Mouse (Mus musculus): ENCODE data around the gene Ttc3. TPM values are rescaled to one million over a fixed set of nuclear protein-coding genes. Genes with fewer than 3 reads are reported as not detected.
"Not testable (repeated sequence)": the region's sequence is repeated elsewhere in the genome, so short reads cannot be mapped to it uniquely, and the experiment has no call there.

Gene Ttc3
- polyA plus RNA-seq, 1 experiment from 2014 or later = 593 TPM

DNA sequence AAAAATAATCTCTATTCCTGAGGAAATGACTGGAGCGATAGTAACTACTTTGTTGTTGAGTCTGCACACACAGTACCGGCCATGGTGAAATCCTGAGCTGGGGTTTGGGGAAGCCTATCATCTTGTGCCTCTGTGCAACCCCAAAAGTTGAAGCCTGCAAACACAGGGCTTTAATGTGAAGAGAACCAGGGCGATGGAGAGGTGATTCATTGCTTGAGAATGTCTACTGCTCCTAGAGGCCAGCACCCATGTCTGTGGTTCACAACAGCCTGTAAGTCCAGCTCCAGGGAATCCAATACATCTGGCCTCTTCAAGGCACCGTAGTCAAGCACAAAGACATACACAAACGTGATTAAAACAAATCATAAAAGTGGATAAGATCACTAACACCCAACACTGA, 116.9 kb downstream of the Ttc3 start:
- Histone ChIP-seq H3K36me3 (replicated peaks) (no peaks in the 10 kb centered on the region), H3K4me2 (no peak overlapping the region), H3K27ac (no peak overlapping the region), H3K4me3 (replicated peaks) (no peak overlapping the region), H3K4me1 (no peaks in the 10 kb centered on the region), H3K9me3 (no peaks in the 10 kb centered on the region), H3K27me3 (no peaks in the 10 kb centered on the region), H3K9ac (no peak overlapping the region)
- ATAC-seq (ENCODE audit: low FRiP score) = no peak
- 85% methylated on average over 5 of the region's 5 CpGs for WGBS

GRCm38 (mm10) chr16:94489326-94489725, 118.9 kb downstream of the Ttc3 start:
- H3K9ac ChIP-seq = no peak overlapping the region
- no peak overlapping the region for H3K4me3 ChIP-seq (replicated peaks)
- no peak overlapping the region for H3K4me2 ChIP-seq
- H3K27me3 ChIP-seq = no peaks in the 10 kb centered on the region
- no peaks in the 10 kb centered on the region for H3K4me1 ChIP-seq
- H3K27ac ChIP-seq = no peak overlapping the region
- H3K36me3 ChIP-seq (replicated peaks) = no peaks in the 10 kb centered on the region
- no peak for ATAC-seq (ENCODE audit: low FRiP score)
- 89% methylated on average over 5 of the region's 5 CpGs for WGBS
- no peaks in the 10 kb centered on the region for H3K9me3 ChIP-seq

- 97% methylated on average over 7 of the region's 7 CpGs for WGBS
- H3K27me3 ChIP-seq; H3K4me3 ChIP-seq (replicated peaks); H3K9me3 ChIP-seq; H3K27ac ChIP-seq; ATAC-seq (ENCODE audit: low FRiP score); H3K4me2 ChIP-seq; H3K9ac ChIP-seq; H3K4me1 ChIP-seq: not testable (repeated sequence)
- H3K36me3 ChIP-seq (replicated peaks) = peaks cover 62% of the 10 kb centered on the region
Observed at GRCm38 (mm10) chr16:94497176-94497575, 126.8 kb downstream of the Ttc3 start.

DNA sequence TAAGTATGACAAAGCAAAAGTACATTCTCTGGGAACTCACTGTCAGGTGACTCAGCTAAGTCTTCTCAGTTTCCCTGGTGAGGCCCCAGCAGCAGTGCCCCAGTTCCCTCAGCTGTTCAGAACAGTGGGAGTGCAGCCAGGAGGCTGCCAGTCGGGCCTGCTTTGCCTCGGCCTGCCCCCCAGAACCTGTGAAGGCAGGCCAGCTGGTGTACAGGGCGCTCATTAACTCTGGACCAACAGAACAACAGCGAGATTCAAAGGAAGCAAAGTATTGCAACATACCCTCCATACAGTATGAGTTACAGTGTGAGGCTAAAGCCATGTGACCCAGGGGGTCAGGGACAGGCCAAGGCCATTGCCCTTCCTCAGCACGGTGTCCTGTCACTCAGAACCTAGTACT, 127.5 kb downstream of the Ttc3 start:
- Histone ChIP-seq H3K27me3 (no peaks in the 10 kb centered on the region), H3K9me3 (no peaks in the 10 kb centered on the region), H3K36me3 (replicated peaks) (peaks cover 66% of the 10 kb centered on the region), H3K9ac (no peak overlapping the region), H3K27ac (no peak overlapping the region), H3K4me3 (replicated peaks) (no peak overlapping the region), H3K4me2 (no peak overlapping the region), H3K4me1 (no peaks in the 10 kb centered on the region)
- ATAC-seq (ENCODE audit: low FRiP score) = no peak
- WGBS = 88% methylated on average over 5 of the region's 5 CpGs

DNA sequence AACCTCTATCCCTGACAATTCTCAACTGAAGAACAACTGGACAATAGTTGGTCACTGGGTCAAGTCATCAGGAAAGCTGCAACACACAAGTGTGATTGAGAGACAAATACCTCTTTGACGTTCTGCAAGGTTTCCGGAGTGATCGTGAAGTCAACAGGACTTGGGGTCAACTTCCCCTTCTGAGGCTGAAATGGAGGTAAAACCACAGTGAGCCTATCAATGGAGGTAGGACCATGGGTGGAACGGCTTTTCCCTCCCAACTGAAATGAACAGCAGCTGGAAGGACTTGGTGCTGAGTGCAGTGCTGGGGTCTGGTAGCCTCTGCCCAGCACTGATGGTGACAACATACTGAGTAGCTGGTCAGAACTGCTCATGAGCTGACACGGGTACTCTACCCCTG, 133.8 kb downstream of the Ttc3 start:
- H3K9ac ChIP-seq = no peak overlapping the region
- H3K4me1 ChIP-seq = no peaks in the 10 kb centered on the region
- H3K27ac ChIP-seq = no peak overlapping the region
- no peak for ATAC-seq (ENCODE audit: low FRiP score)
- peaks cover 77% of the 10 kb centered on the region for H3K36me3 ChIP-seq (replicated peaks)
- H3K4me2 ChIP-seq = no peak overlapping the region
- H3K27me3 ChIP-seq = no peaks in the 10 kb centered on the region
- whole genome bisulfite sequencing = 89% methylated on average over 5 of the region's 5 CpGs
- no peak overlapping the region for H3K4me3 ChIP-seq (replicated peaks)
- H3K9me3 ChIP-seq = no peaks in the 10 kb centered on the region

DNA sequence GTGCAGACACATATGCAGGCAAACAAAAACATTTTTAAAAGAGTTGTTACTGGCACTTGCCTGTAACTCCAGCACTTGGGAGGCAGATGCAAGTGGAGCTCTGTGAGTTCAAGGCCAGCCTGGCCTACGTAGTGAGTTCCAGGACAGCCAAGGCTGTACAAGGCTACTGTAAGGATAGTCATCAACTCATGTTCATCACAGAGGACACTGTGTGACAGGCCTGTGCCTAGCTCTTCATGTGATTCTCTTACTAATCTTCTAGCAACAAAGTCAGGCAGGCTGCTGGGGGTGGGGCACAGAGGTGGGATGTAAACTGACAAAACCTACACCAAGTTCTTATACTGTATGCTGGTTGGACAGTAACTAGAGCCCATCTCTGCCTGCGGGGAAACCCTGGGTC, 136.7 kb downstream of the Ttc3 start:
- Histone ChIP-seq H3K27me3 (no peaks in the 10 kb centered on the region), H3K4me1 (no peaks in the 10 kb centered on the region), H3K36me3 (replicated peaks) (peaks cover 74% of the 10 kb centered on the region), H3K4me2 (no peak overlapping the region), H3K4me3 (replicated peaks) (no peak overlapping the region), H3K27ac (no peak overlapping the region), H3K9ac (no peak overlapping the region), H3K9me3 (no peaks in the 10 kb centered on the region)
- no peak for ATAC-seq (ENCODE audit: low FRiP score)
- 98% methylated on average over 2 of the region's 2 CpGs for WGBS

GRCm38 (mm10) chr16:94508769-94509168, 138.4 kb downstream of the Ttc3 start:
- no peak for ATAC-seq (ENCODE audit: low FRiP score)
- Histone ChIP-seq H3K4me1 (no peaks in the 10 kb centered on the region), H3K27me3 (no peaks in the 10 kb centered on the region), H3K9ac (no peak overlapping the region), H3K4me3 (replicated peaks) (no peak overlapping the region), H3K4me2 (no peak overlapping the region), H3K9me3 (no peaks in the 10 kb centered on the region), H3K36me3 (replicated peaks) (peaks cover 61% of the 10 kb centered on the region), H3K27ac (no peak overlapping the region)
- WGBS = 92% methylated on average over 8 of the region's 8 CpGs

DNA sequence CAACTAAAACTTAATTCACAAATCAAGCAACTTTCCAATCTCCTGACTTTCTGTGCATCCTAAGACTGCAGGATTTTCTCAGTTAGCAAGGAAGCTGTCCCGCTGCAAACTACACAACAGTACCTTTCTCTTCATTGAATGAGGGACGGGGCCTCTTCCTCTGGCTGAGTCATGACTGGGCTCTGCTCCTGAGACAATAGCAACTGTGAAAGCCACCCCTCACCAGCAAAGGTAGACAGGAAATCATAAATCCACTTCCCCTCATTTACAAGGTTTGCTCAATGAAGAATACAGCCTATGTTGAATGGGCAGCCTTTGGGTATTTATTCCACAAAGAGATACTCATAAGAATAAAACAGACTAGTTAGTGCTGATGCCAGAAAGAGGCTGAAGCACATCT, 139.6 kb downstream of the Ttc3 start:
- Histone ChIP-seq H3K27ac (no peak overlapping the region), H3K9me3 (no peaks in the 10 kb centered on the region), H3K4me1 (no peaks in the 10 kb centered on the region), H3K27me3 (no peaks in the 10 kb centered on the region), H3K9ac (no peak overlapping the region), H3K36me3 (replicated peaks) (peaks cover 49% of the 10 kb centered on the region), H3K4me3 (replicated peaks) (no peak overlapping the region), H3K4me2 (no peak overlapping the region)
- WGBS = 76% methylated on average over 2 of the region's 2 CpGs
- ATAC-seq (ENCODE audit: low FRiP score) = no peak

- Histone ChIP-seq H3K36me3 (replicated peaks) (no peaks in the 10 kb centered on the region; the same call in 1 of the 2 replicates), H3K4me2 (no peak overlapping the region), H3K4me3 (replicated peaks) (no peak overlapping the region), H3K9ac (no peak overlapping the region), H3K4me1 (no peaks in the 10 kb centered on the region), H3K27me3 (no peaks in the 10 kb centered on the region), H3K9me3 (no peaks in the 10 kb centered on the region), H3K27ac (no peak overlapping the region)
- WGBS = 97% methylated on average over 2 of the region's 2 CpGs
- ATAC-seq (ENCODE audit: low FRiP score) = no peak
Observed at GRCm38 (mm10) chr16:94517606-94518005, 147.2 kb downstream of the Ttc3 start.

Other genes starting within 250 kb of the Ttc3 start
- gene Hlcs, start 57.0 kb upstream of the Ttc3 start, polyA plus RNA-seq (2016; fragmentation: Nextera tagmentation; extraction: Ambion mirVana) = 13.1 and 13.6 TPM in 2 replicates
- 3.3 and 4.2 TPM in 2 replicates for gene Ripply3, start 42.2 kb upstream of the Ttc3 start, polyA plus RNA-seq (2016; fragmentation: Nextera tagmentation; extraction: Ambion mirVana)
- 103 and 110 TPM in 2 replicates for gene Pigp, start 1.2 kb downstream of the Ttc3 start, polyA plus RNA-seq (2016; fragmentation: Nextera tagmentation; extraction: Ambion mirVana)
- gene Vps26c, start 156.2 kb downstream of the Ttc3 start, polyA plus RNA-seq (2016; fragmentation: Nextera tagmentation; extraction: Ambion mirVana) = 53.3 and 55.6 TPM in 2 replicates
- gene Dyrk1a, start 199.4 kb downstream of the Ttc3 start, polyA plus RNA-seq (2016; fragmentation: Nextera tagmentation; extraction: Ambion mirVana) = 12.0 and 12.8 TPM in 2 replicates

All from forebrain, embryonic 12.5 days (tissue).